Mouse (Mus musculus) liver, embryonic 14.5 days (tissue): ENCODE data around the gene Mipol1.
A peak's percentile ranks its signal among the peaks of the same experiment; 100 is the strongest.

Source experiments
- CTCF ChIP-seq: IDR thresholded peaks from 2 replicates; pipeline ENCODE4 v1.5.1; 2016; ENCODE audit warnings: antibody characterized with exemption, low read depth, control low read depth
- EP300 ChIP-seq: IDR thresholded peaks from 2 replicates; pipeline ENCODE4 v1.6.1; 2016; ENCODE audit warnings: antibody characterized with exemption, low read depth

GRCm38 (mm10) chr12:57184401-57185147 lies 45.7 kb upstream of the Mipol1 start:
- peak; percentile 93 for TF ChIP-seq EP300
- TF ChIP-seq CTCF, result peak; percentile 21; the same call in 1 of the 2 replicates
